Mouse (Mus musculus) lung, adult 2 months (tissue): ENCODE measurements at regions not wholly inside any gene's neighbourhood (a gene's known extent, or its start where the extent isn't known, plus 50 kb on each side); places are given as distances from the start of the nearest gene placed in this dataset.

Experiments used
- CTCF ChIP-seq: fragments of 200-500 bp; IDR thresholded peaks from 2 replicates; pipeline ENCODE4 v1.5.1; 2011; ENCODE audit warnings: mild to moderate bottlenecking, low read length, control low read depth; ENCODE audit not compliant: insufficient read depth
- POLR2A ChIP-seq: fragments of 200-500 bp; IDR thresholded peaks from 2 replicates; pipeline ENCODE4 v1.6.1; 2011; ENCODE audit warnings: low read depth, mild to moderate bottlenecking, control low read depth, low read length, borderline replicate concordance; ENCODE audit errors: extremely low read depth

DNA sequence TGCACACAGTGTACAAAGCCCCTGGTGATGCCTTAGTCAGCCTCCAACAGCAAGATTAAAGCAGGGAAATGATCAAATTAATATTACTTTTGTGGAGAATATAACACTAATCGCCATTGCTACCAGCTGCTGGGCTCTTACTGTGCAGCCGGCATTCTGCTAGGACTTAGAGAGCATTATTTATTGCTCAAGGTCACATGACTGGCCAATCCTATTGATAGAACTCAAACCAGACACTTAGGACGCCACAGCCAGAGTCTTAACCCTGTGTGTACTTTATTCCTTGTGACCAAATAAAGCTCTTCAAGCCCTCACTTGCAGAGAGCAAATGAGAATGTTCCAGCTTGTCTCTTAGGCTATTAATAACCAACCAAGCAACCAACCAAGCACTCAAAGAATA lies 152.6 kb downstream of the Gm815 start:
- no peak for TF ChIP-seq CTCF
- no peak for TF ChIP-seq POLR2A
